Mouse (Mus musculus) G1E (cell line): ENCODE measurements around the gene Banf1.

Source experiments
- CTCF ChIP-seq: IDR thresholded peaks from 2 replicates; pipeline ENCODE4 v1.5.1; 2012; ENCODE audit warnings: low read depth, low read length, inconsistent platforms, mixed read lengths
- GATA1 ChIP-seq: IDR thresholded peaks from 2 replicates; pipeline ENCODE4 v1.6.1; 2012; ENCODE audit warnings: borderline replicate concordance, low read length, inconsistent platforms, mixed read lengths
- TAL1 ChIP-seq: conservative IDR thresholded peaks from 2 replicates; pipeline ENCODE4 v1.6.1; 2012; ENCODE audit warnings: low read depth, low read length, inconsistent platforms, mixed read lengths

- TF ChIP-seq CTCF: no peak
- TF ChIP-seq GATA1: no peak
- TF ChIP-seq TAL1: no peak
These were observed 18.2 kb downstream of the Banf1 start for GRCm38 (mm10) chr19:5348526-5349501.
